Mouse (Mus musculus): Measurements from ENCODE around the gene Adgrg3. TPM values are rescaled to one million over a fixed set of nuclear protein-coding genes. Genes with fewer than 3 reads are reported as not detected.

The Adgrg3 gene
- total and polyA plus RNA-seq, 3 experiments, result 0.08 TPM; not detected in 2

DNA sequence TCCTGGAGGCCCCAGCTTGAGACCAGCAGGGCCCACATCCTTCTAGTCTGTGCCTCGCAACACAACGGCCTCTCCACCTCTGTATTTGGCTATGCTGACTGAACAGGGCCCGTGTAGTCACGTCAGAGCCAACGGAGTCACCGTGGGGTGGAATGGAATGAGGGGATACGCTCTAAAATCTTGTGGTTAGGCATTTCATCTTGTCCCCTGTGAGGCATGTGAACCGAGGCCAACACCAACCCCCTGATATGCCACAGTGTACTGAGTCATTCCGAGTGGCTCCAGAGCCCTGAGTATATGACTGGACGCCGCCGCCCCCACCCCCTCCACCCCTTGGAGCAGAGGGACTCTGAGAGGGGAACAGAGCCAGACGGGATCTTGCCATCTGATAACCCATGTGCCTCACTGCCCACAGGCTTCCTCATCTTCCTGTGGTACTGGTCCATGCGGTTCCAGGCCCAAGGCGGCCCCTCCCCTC lies 5.0 kb upstream of the Adgrg3 start (continued):
- no peak for TF ChIP-seq BHLHE40 (IDR thresholded peaks at IDR 0.05; ENCODE audit: borderline replicate concordance, low read depth, low read length)
- no peak for TF ChIP-seq KAT2A (conservative IDR thresholded peaks at IDR 0.05; ENCODE audit: low read depth, low read length)
- no peak for TF ChIP-seq CHD2 (IDR thresholded peaks at IDR 0.05; ENCODE audit: low read length)
- no peak for TF ChIP-seq RCOR1 (IDR thresholded peaks at IDR 0.05; ENCODE audit: low read depth, low read length)

DNA sequence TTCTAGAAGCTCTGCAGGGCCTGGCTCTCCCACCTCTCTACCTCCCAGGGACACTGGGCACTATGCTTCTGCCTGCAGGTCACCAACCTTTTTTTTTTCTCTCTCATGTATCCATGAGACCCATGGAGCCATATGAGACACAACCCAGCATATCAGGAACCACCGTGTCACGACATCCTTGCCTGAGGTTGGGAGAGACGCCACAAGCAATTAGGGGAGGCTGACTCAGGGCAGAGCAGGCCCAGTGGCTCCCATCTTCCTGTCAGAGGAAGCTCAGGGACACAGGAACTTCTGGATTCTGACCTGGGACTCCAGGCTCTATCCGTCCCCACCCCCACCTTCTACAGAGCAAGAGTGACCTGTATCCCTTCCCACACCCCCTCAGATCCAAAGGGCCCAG lies 1.6 kb upstream of the Adgrg3 start:
- no peaks in the 10 kb centered on the region for H3K36me3 ChIP-seq (ENCODE audit: control insufficient read depth in 1 of 2, insufficient read depth in 2 of 2, low read length in 2 of 2)
- no peaks in the 10 kb centered on the region for H3K4me1 ChIP-seq (ENCODE audit: control insufficient read depth in 1 of 2, insufficient read depth in 2 of 2, low read length in 2 of 2)
- H3K27ac ChIP-seq (ENCODE audit: control insufficient read depth, low read depth, low read length), result no peak overlapping the region
- H3K9ac ChIP-seq (ENCODE audit: control insufficient read depth, low read depth, low read length, poor library complexity, severe bottlenecking), result no peak overlapping the region
- TF ChIP-seq CTCF (IDR thresholded peaks at IDR 0.05 in 2 of 3, conservative IDR thresholded peaks at IDR 0.05 in 1 of 3; ENCODE audit: control insufficient read depth in 1 of 3, insufficient read depth in 1 of 3, low read depth in 2 of 3, low read length in 3 of 3, poor library complexity in 1 of 3, severe bottlenecking in 1 of 3) (no peak), MYC (IDR thresholded peaks at IDR 0.05; ENCODE audit: low read depth, low read length) (no peak), POLR2AphosphoS2 (IDR thresholded peaks at IDR 0.05; ENCODE audit: low read length) (no peak), E2F4 (IDR thresholded peaks at IDR 0.05; ENCODE audit: borderline replicate concordance, low read depth, low read length) (no peak), BHLHE40 (IDR thresholded peaks at IDR 0.05; ENCODE audit: borderline replicate concordance, low read depth, low read length) (no peak), NELFE (IDR thresholded peaks at IDR 0.05; ENCODE audit: low read depth, low read length) (no peak), SMC3 (IDR thresholded peaks at IDR 0.05; ENCODE audit: low read depth, low read length) (no peak), GABPA (IDR thresholded peaks at IDR 0.05; ENCODE audit: low read depth, low read length) (no peak), ZMIZ1 (IDR thresholded peaks at IDR 0.05; ENCODE audit: low read depth, low read length) (no peak), ZC3H11A (IDR thresholded peaks at IDR 0.05; ENCODE audit: low read depth, low read length) (no peak), USF1 (IDR thresholded peaks at IDR 0.05; ENCODE audit: low read depth, low read length) (no peak), ELF1 (IDR thresholded peaks at IDR 0.05; ENCODE audit: low read depth, low read length) (no peak), MXI1 (IDR thresholded peaks at IDR 0.05; ENCODE audit: low read depth, low read length) (no peak), MAX (IDR thresholded peaks at IDR 0.05; ENCODE audit: low read length) (no peak), POLR2A (IDR thresholded peaks at IDR 0.05; ENCODE audit: control insufficient read depth in 1 of 2, insufficient read depth in 1 of 2, low read depth in 1 of 2, low read length in 2 of 2, poor library complexity in 1 of 2) (no peak), ZNF384 (IDR thresholded peaks at IDR 0.05; ENCODE audit: low read depth, low read length) (no peak), KAT2A (conservative IDR thresholded peaks at IDR 0.05; ENCODE audit: low read depth, low read length) (no peak), GATA1 (IDR thresholded peaks at IDR 0.05; ENCODE audit: low read depth, low read length) (no peak)
- DNase-seq (ENCODE audit: low read depth, low spot score), result no peak
- no peaks in the 10 kb centered on the region for H3K79me2 ChIP-seq (ENCODE audit: control insufficient read depth, insufficient read depth, low read length, poor library complexity)
- H3K4me3 ChIP-seq (ENCODE audit: control insufficient read depth in 1 of 2, insufficient read depth in 1 of 2, low read depth in 2 of 2, low read length in 2 of 2), result no peak overlapping the region
- H3K9me3 ChIP-seq (replicated peaks; ENCODE audit: insufficient read depth, low read length), result no peaks in the 10 kb centered on the region
- H3K27me3 ChIP-seq (ENCODE audit: control insufficient read depth in 1 of 2, insufficient read depth in 2 of 2, low read length in 2 of 2), result no peaks in the 10 kb centered on the region

DNA sequence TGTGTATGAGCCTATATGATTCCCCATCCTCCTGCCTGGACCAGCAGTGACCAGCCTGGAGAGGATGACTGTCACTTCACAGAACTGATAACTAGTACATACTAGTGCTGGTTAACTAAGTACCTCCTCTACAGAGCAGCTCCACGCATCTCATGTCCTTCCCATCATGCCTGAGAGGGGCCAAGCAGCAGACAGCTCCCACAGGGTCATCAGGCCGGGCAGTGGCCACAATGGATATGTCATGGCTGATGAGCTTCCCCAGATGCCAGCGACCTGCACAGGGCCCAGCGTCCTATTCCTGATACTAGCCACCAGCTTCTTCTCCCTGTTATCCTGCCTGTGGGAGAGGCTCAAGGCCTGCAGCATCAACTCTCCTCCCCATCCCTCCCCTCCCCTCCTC lies 808 bp upstream of the Adgrg3 start:
- H3K4me1 ChIP-seq (ENCODE audit: control insufficient read depth in 1 of 2, insufficient read depth in 2 of 2, low read length in 2 of 2), result no peaks in the 10 kb centered on the region
- H3K4me3 ChIP-seq (ENCODE audit: control insufficient read depth in 1 of 2, insufficient read depth in 1 of 2, low read depth in 2 of 2, low read length in 2 of 2), result no peak overlapping the region
- H3K79me2 ChIP-seq (ENCODE audit: control insufficient read depth, insufficient read depth, low read length, poor library complexity), result no peaks in the 10 kb centered on the region
- TF ChIP-seq JUND (IDR thresholded peaks at IDR 0.05; ENCODE audit: low read depth, low read length), result no peak
- TF ChIP-seq BHLHE40 (IDR thresholded peaks at IDR 0.05; ENCODE audit: borderline replicate concordance, low read depth, low read length), result no peak
- TF ChIP-seq POLR2AphosphoS5 (IDR thresholded peaks at IDR 0.05; ENCODE audit: borderline replicate concordance, low read depth, low read length), result no peak
- TF ChIP-seq POLR2AphosphoS2 (IDR thresholded peaks at IDR 0.05; ENCODE audit: low read length), result no peak
- TF ChIP-seq ZC3H11A (IDR thresholded peaks at IDR 0.05; ENCODE audit: low read depth, low read length), result no peak
- no peak for TF ChIP-seq USF1 (IDR thresholded peaks at IDR 0.05; ENCODE audit: low read depth, low read length)
- TF ChIP-seq USF2 (IDR thresholded peaks at IDR 0.05; ENCODE audit: borderline replicate concordance in 1 of 2, insufficient read depth in 1 of 2, low read depth in 1 of 2, low read length in 2 of 2), result no peak
- no peak for TF ChIP-seq SIN3A (IDR thresholded peaks at IDR 0.05; ENCODE audit: low read length)
- no peak for TF ChIP-seq CHD2 (IDR thresholded peaks at IDR 0.05; ENCODE audit: low read length)
- no peak for TF ChIP-seq RAD21 (IDR thresholded peaks at IDR 0.05; ENCODE audit: low read depth, low read length)
- TF ChIP-seq ZKSCAN1 (IDR thresholded peaks at IDR 0.05; ENCODE audit: low read depth, low read length), result no peak
- TF ChIP-seq TBP (IDR thresholded peaks at IDR 0.05; ENCODE audit: low read depth, low read length), result no peak
- no peak for TF ChIP-seq CTCF (IDR thresholded peaks at IDR 0.05 in 2 of 3, conservative IDR thresholded peaks at IDR 0.05 in 1 of 3; ENCODE audit: control insufficient read depth in 1 of 3, insufficient read depth in 1 of 3, low read depth in 2 of 3, low read length in 3 of 3, poor library complexity in 1 of 3, severe bottlenecking in 1 of 3)
- H3K9ac ChIP-seq (ENCODE audit: control insufficient read depth, low read depth, low read length, poor library complexity, severe bottlenecking), result no peak overlapping the region
- no peak for DNase-seq (ENCODE audit: low read depth, low spot score)
- no peaks in the 10 kb centered on the region for H3K36me3 ChIP-seq (ENCODE audit: control insufficient read depth in 1 of 2, insufficient read depth in 2 of 2, low read length in 2 of 2)
- H3K27me3 ChIP-seq (ENCODE audit: control insufficient read depth in 1 of 2, insufficient read depth in 2 of 2, low read length in 2 of 2), result peaks cover 0 to 3% of the 10 kb centered on the region in 2 experiments; a peak in 1 of 4 replicates
- H3K9me3 ChIP-seq (replicated peaks; ENCODE audit: insufficient read depth, low read length), result no peaks in the 10 kb centered on the region
- no peak overlapping the region for H3K27ac ChIP-seq (ENCODE audit: control insufficient read depth, low read depth, low read length)
